Mouse (Mus musculus) embryo, embryonic 10 days (tissue): ENCODE results near the gene Slc2a3.

ENCODE experiments used
- DNase-seq: peaks from one replicate; pipeline ENCODE4 v3.0.0-alpha.2; 2015; ENCODE audit warnings: low spot score

Gene Slc2a3

DNA sequence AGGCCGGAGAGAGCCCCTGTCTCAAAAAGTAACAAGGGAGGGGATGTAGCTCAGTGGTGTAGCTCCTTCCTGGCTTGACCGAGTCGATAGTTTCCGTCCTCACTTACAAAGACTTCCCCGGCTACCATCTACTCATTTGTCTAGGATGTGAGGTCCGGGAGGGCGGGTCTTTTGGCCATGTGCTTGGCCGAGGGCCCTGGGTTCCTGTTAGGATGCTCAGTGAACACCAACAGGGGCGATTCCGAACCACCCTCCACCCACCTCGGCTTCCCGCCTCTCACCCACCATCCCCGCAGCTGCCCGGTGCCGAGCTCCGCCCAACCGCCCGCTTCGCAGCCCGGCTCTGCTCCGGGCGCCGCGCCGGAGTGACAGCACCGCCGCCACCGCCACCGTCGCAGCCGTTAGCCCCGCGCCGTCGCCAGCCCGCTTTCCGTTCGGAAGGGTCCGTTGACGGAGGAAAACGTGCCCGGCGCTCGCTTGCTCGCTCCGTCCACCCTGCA, at the start of gene Slc2a3:
Slc2a3 (minus strand) TSS at position 340 of the 500 bp plus-strand sequence.
- DNase-seq, result peak; percentile 64

DNA sequence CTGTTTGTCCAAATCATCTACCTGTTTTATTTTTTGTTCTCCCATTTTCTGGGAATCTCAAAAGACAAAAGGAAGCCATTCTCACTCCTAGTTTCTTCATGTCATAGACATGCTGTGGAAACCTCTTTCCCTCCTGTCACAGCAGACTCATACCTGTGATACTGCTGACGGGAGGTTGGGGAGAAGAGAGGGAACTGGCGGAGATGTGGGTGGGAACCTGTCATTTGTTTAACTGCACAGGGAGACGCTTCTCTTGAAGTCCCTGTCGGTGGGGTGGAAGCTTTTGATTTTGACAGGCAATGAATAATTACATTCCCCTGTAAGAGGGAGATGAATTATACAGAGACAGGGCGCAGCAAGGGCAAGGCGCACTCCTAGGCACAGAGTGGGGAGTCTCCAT, 42.3 kb upstream of the Slc2a3 start:
- DNase-seq, result no peak

GRCm38 (mm10) chr6:122837539-122837938, 36.1 kb upstream of the Slc2a3 start:
- DNase-seq, result no peak

GRCm38 (mm10) chr6:122836974-122837373, 35.5 kb upstream of the Slc2a3 start:
- no peak for DNase-seq

- peak; percentile 37 for DNase-seq
Observed at GRCm38 (mm10) chr6:122834365-122834764, 32.9 kb upstream of the Slc2a3 start.

- DNase-seq, result no peak
Observed at GRCm38 (mm10) chr6:122832880-122833279, 31.4 kb upstream of the Slc2a3 start.

GRCm38 (mm10) chr6:122828086-122828485, 26.6 kb upstream of the Slc2a3 start:
- DNase-seq, result no peak

DNA sequence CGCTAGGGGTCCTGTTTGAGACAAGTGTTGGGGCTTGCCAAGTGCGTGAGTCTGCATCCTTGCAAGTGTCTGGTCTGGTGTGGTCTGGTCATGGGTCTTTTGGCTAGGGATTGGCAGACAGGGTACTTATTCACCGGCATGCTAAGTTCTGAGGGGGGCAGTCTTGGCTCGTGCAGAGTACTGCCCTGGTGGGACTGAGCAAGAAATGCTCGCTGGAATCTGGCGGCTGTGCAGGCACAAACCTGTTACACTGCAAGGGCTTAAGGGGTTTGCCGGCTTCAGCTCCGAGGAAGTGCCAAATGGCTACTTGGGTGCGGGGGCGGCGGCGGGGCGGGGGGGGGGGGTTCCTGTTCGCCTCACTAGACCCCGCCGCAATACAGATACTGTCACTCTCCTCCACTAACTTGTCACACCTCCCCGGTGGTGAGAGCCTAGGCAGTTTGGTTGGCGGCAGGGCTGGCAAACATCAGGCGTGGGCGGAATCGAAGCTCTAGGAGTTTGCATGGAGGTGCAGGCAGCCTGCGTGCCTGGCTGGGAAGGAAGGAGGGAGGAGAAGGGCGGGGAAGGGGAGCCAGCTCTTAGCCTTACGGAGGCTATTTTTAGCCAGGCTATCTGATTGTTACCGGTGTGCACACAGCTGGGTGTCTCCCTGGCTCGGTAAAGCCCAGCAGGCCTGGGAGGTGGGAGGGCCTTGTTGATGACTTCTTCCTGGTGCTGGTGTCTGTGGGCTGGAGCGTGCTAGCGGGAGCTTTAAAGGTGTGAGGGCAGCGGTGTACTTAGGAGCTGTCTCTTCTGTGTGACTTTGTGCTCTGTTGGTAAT, 24.7 kb upstream of the Slc2a3 start:
- peak; percentile 60 for DNase-seq

- no peak for DNase-seq
Observed at GRCm38 (mm10) chr6:122825166-122825565, 23.7 kb upstream of the Slc2a3 start.

DNA sequence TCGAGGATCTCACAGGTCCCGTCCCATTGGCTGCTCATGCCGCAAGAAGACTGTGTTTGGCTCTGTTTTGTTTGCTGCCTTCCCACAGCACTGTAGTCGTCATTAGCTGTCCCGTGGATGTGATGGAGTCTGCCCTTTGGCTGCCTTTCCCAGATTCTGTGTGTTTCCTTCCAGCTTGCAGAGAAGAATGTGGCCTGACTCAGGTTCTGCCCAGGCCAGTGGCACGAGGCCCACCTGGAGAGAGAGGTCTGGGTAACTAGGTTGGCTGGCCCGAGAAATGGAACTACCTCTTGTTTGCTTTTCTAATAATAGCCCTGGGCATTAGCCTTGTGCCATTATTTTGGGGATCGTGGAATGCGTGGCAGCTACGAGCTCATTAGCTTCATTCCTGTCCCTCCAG, 22.6 kb upstream of the Slc2a3 start:
- DNase-seq, result no peak

GRCm38 (mm10) chr6:122821822-122822221, 20.4 kb upstream of the Slc2a3 start:
- no peak for DNase-seq

DNA sequence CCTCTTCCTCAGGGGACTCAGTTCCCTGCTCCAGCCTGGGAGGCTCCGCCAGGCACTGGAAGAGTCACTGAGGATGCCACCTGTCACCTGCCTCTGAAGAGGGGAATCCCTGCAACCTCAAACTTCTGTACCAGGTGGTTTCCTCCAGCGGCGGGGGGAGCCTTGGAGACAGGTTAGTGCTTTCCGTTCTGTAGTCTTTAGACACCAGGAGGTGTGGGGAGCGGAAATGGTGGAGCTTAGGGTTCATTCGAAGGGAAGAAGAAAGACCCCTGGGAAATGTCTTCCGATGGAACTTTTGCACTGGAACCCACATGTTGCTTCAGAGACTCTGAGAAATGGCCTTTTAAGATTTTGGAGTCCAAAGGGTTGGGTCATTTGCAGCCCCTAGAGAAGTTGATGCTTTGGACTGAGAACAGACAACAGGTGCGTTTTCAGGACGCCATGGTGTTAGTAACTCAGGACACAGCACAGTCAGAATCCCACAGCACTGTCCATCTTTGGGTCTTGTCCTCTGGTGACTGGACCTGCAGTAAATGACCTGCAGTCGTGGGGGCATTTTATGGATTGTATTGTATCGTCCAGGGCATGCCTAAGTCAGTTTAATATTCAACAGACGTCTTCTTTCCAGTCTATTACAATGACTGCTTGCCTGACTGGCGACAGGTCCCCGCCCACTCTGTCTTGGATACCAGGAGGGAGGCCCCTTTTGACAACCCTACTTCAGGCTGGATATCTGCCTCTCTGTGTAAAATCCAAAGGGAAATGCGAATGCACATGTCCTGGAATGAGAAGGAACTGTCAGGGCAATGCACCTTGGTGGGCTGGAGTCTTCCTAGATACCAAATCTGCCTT, 19.6 kb upstream of the Slc2a3 start:
- no peak for DNase-seq

DNA sequence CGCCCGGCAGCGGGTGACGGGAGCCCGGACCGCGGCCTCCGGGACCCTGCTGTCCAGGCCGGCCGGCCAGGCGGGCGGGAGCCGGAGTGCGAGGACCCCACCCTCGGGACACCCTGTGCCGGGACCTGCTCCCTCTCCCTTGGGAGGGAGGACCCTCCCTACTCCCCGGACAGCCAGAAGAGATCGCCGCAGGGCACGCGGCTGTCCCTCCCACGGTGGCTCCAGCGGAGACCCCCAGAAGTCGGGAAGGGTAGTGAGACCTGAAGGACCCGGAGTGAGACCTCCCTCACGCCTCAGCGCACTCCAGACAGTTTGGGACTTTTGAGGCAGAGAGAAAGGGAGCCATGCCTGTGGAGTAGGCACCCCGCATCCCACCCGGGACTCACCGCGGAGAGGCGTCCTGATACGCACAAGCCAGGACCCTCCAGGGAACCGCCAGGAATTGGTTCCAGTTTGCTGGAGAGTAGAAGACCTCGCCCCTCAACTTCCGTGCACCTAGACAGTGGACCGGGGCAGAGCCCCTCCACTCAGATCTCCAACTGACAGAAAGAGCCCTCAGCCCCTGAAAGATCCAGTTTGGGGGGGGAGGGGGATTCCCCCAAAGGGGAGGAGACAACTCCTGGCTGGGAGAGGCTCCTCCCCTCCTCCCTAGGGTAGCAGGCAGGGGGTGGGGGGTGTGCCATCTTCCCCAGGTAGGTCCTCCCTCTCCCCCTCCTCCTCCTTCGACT, 18.8 kb upstream of the Slc2a3 start:
- DNase-seq, result peak; percentile 25

DNA sequence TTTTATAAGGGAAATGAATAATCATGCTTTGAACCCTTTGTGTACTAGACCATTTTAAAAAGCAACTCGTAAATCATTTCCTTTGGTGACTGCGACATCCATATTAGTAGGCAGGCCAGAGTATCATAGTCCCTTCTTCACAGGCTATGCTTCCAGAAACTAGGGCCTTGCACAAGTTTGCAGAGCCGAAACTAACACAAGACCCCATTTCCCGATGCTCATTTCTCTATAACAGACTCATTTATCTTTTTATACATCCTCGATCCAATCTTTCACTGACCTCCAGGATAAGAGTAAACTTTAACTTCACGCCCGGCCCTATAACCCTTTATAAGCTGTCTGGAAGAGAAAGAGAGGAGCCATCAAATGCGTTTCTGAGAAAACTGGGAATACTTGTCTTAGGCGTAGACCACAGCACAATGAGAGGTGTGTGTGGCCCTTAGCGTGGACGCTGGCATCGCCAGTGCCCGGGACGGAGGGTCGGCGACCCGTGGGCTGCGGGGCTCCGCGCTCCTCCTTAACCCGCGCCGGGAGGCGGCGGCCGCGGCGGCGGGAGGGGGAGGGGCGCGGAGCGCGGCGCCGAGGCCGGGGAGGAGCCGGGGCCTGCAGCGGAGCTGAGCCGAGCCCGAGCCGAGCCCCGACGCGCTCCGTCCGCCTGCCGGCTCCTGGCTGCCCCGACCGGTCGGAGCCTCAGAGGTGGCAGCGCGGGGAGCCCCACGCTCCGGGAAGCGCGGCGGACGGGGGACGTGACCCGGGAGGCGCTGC, 18.0 kb upstream of the Slc2a3 start, which contains the start of gene Foxj2:
Foxj2 (plus strand) TSS at position 609 of the 765 bp plus-strand sequence.
- peak; percentile 42 for DNase-seq

DNA sequence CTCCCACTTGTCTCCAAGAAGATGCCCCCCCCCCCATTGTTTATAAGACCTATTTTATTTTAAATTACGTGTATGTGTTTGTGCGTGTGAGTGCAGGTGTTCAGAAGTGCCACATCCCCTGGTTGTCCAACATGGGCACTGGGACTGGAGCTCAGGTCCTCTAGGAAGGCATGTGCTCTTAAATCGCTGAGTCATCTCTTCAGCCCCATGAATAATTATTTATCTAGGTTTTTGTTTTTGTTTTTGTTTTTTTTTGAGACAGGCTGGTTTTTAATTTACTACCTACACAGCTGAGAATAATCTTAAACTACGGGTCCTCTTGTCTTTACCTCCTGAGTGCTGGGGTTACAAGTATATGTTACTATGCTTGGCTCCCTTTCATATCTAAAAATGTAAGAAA, 12.2 kb upstream of the Slc2a3 start:
- no peak for DNase-seq

DNA sequence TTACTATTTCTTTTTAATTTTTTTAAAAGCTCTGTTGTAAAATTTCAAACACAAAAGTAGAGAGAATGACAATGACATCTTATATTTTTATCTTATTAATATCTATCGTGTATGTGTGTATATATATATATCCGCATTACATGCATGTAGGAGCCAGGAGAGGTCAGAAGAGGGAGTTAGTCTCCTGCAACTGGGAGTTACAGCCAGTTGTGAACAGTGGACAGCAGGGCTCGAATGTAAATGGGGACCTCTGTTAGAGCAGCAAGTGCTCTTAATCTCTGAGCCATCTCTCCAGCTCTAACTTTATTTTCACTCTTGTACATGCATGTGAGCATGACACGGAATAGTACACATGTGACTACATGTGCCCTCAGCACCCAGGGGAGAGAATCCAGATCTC, 11.3 kb upstream of the Slc2a3 start:
- DNase-seq, result no peak

DNA sequence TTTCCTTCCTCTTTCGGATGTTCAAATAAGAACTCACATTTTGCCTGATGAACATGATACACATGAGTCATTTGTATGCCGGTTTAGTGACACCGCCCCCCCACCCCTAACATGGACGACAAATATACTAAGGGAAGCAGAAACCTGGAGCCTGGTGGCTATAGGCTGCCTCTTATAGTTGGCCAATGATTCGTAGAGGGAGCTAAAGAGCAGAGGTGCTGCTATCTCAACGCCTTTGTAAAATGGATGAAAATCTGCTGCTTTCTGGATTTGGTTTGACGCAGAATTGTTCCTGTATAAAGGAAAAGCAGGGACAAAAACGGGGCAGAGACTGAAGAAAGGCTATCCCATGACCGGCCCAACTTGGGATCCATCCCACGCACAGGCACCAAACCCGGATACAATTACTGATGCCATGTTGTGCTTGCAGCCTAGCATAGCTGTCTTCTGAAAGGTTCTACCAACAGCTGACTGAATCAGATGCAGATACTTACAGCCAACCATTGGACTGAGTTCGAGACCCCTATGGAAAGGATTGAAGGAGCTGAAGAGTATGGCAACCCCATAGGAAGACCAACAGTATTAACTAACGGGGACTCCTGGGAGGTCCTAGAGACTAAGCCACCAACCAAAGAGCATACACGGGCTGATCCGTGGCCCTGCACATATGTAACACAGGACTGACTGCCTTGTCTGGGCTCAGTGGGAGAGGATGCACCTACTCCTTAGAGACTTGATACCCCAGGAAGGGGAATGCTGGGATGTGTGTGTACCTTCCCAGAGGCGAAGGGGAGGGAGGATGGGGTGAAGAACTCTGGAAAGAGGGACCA, 10.5 kb upstream of the Slc2a3 start:
- peak; percentile 62 for DNase-seq

DNA sequence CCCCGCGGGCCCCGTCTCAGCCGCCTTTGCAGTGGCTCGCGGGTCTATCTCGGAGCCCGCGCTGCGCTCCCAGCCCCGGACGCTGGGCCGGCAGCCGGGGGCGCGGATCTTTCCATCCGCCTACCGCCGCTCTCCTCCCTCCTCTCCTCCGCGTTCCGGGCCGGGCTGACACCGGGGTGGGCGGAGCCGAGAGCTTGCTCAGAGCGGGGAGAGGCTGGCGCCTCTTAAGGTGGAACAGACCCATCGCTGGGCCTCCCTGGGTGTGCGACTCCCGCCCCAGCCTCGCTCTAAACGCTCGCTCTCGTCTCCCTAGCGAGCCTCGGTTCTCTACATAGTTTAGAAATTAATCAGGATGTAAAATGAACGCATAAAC, 9.8 kb upstream of the Slc2a3 start:
- DNase-seq, result peak; percentile 87

GRCm38 (mm10) chr6:122810615-122811279, 9.3 kb upstream of the Slc2a3 start:
- peak; percentile 97 for DNase-seq

- DNase-seq, result no peak
Observed at GRCm38 (mm10) chr6:122810022-122810614, 8.7 kb upstream of the Slc2a3 start.
